8 mouse cellular contexts compared by ENCODE assay signal in genomic region chr4:149958566-149958965, GRCm38 (mm10). TPM values are rescaled to one million over a fixed set of nuclear protein-coding genes. Genes with fewer than 3 reads are reported as not detected.
DNase-seq lines count a peak whose midpoint lies in the region; ATAC-seq and TF ChIP-seq lines count a peak whose summit lies in the region.

No protein-coding gene starts in this region.

- TF ChIP-seq CTCF in cortical plate, adult 2 months (IDR thresholded peaks at IDR 0.05; ENCODE audit: extremely low read depth, insufficient read depth, low read length), result peak; percentile 99

- peaks cover 8% of the 10 kb centered on the region; the same call in 1 of the 2 replicates for H3K4me1 ChIP-seq in intestine, embryonic 14.5 days (replicated peaks; ENCODE audit: control insufficient read depth, insufficient read depth, low read length)
- H3K4me1 ChIP-seq in intestine, embryonic 16.5 days (ENCODE audit: control insufficient read depth, insufficient read depth, low read length), result peaks cover 17% of the 10 kb centered on the region; the same call in 1 of the 2 replicates
- H3K4me1 ChIP-seq in cortical plate, adult 2 months (ENCODE audit: control insufficient read depth, insufficient read depth, low read length), result peaks cover 2% of the 10 kb centered on the region; the same call in 1 of the 2 replicates
- H3K4me1 ChIP-seq in limb, embryonic 11.5 days (ENCODE audit: control insufficient read depth, insufficient read depth, low read length), result peaks cover 8% of the 10 kb centered on the region

- no peak overlapping the region for H3K4me2 ChIP-seq in intestine, embryonic 14.5 days (ENCODE audit: low read length)
- no peak overlapping the region for H3K4me2 ChIP-seq in intestine, embryonic 16.5 days (ENCODE audit: low read depth, low read length)
- no peak overlapping the region for H3K4me2 ChIP-seq in limb, embryonic 11.5 days (ENCODE audit: low read depth, severe bottlenecking)

- ATAC-seq in intestine, embryonic 14.5 days (replicated peaks; ENCODE audit: low FRiP score, low TSS enrichment, low read depth), result no peak
- no peak for ATAC-seq in intestine, embryonic 16.5 days
- ATAC-seq in limb, embryonic 11.5 days (ENCODE audit: insufficient number of reproducible peaks, low FRiP score, low TSS enrichment, low read depth), result no peak

- no peak overlapping the region for H3K4me3 ChIP-seq in intestine, embryonic 14.5 days (ENCODE audit: low read depth, low read length)
- no peak overlapping the region for H3K4me3 ChIP-seq in intestine, embryonic 16.5 days (ENCODE audit: low read length)
- no peak overlapping the region for H3K4me3 ChIP-seq in cortical plate, adult 2 months (ENCODE audit: insufficient read depth, low read length)
- H3K4me3 ChIP-seq in limb, embryonic 11.5 days (ENCODE audit: low read depth, low read length), result no peak overlapping the region

- H3K9me3 ChIP-seq in intestine, embryonic 14.5 days (ENCODE audit: control insufficient read depth, low read length), result no peaks in the 10 kb centered on the region
- H3K9me3 ChIP-seq in intestine, embryonic 16.5 days (ENCODE audit: control insufficient read depth, low read length), result no peaks in the 10 kb centered on the region
- H3K9me3 ChIP-seq in limb, embryonic 11.5 days (ENCODE audit: control insufficient read depth, low read length), result no peaks in the 10 kb centered on the region

- DNase-seq in intestine, embryonic 14.5 days (ENCODE audit: low spot score), result peak; percentile 96
- DNase-seq in adipocyte (ENCODE audit: low spot score), result peak; percentile 85
- DNase-seq in induced T-regulatory cell, adult 2 months (ENCODE audit: low read depth), result peak; percentile 90
- peak; percentile 91 for DNase-seq in limb, embryonic 11.5 days (ENCODE audit: low spot score)
- peak; percentile 70 for DNase-seq in retina, postnatal 7 days (ENCODE audit: low read depth, low spot score)
- DNase-seq in urinary bladder, postnatal 14 days (ENCODE audit: low spot score), result peak; percentile 80

- H3K9ac ChIP-seq in intestine, embryonic 14.5 days (ENCODE audit: low read length), result no peak overlapping the region
- no peak overlapping the region for H3K9ac ChIP-seq in intestine, embryonic 16.5 days (ENCODE audit: low read depth, low read length)
- no peak overlapping the region for H3K9ac ChIP-seq in limb, embryonic 11.5 days (ENCODE audit: low read length)

- H3K27me3 ChIP-seq in intestine, embryonic 14.5 days (replicated peaks; ENCODE audit: control insufficient read depth, insufficient read depth, low read length), result peaks cover 15% of the 10 kb centered on the region
- H3K27me3 ChIP-seq in intestine, embryonic 16.5 days (replicated peaks; ENCODE audit: control insufficient read depth, insufficient read depth, low read length), result no peaks in the 10 kb centered on the region; the same call in 1 of the 2 replicates
- H3K27me3 ChIP-seq in limb, embryonic 11.5 days (ENCODE audit: control insufficient read depth, insufficient read depth, low read length), result peaks cover 7% of the 10 kb centered on the region; the same call in 1 of the 2 replicates

- no peaks in the 10 kb centered on the region for H3K36me3 ChIP-seq in intestine, embryonic 14.5 days (ENCODE audit: control insufficient read depth, insufficient read depth, low read length)
- H3K36me3 ChIP-seq in intestine, embryonic 16.5 days (ENCODE audit: control insufficient read depth, insufficient read depth, low read length), result no peaks in the 10 kb centered on the region
- H3K36me3 ChIP-seq in limb, embryonic 11.5 days (ENCODE audit: control insufficient read depth, insufficient read depth, low read length), result no peaks in the 10 kb centered on the region

- H3K27ac ChIP-seq in intestine, embryonic 14.5 days (ENCODE audit: low read depth), result no peak overlapping the region
- H3K27ac ChIP-seq in intestine, embryonic 16.5 days (ENCODE audit: low read length), result no peak overlapping the region
- no peak overlapping the region for H3K27ac ChIP-seq in cortical plate, adult 2 months (ENCODE audit: insufficient read depth, low read length)
- no peak overlapping the region for H3K27ac ChIP-seq in limb, embryonic 11.5 days (replicated peaks; ENCODE audit: low read depth, low read length)

- WGBS in intestine, embryonic 14.5 days, result 3% methylated on average over 5 of the region's 5 CpGs
- 4% methylated on average over 5 of the region's 5 CpGs for WGBS in intestine, embryonic 16.5 days
- WGBS in limb, embryonic 11.5 days, result 4% methylated on average over 5 of the region's 5 CpGs

- TF ChIP-seq POLR2A in cortical plate, adult 2 months (IDR thresholded peaks at IDR 0.05; ENCODE audit: extremely low read depth, insufficient read depth, low read length), result no peak

RNA-seq across cellular contexts. Expression of gene Spsb1, which starts 3.7 kb away (rescaled TPM):
- 17.0 and 19.9 TPM in 2 replicates for polyA plus RNA-seq in intestine, embryonic 14.5 days (2014; fragmentation: Nextera tagmentation; extraction: Ambion mirVana)
- polyA plus RNA-seq in intestine, embryonic 16.5 days (2015; fragmentation: Nextera tagmentation; extraction: Ambion mirVana), result 17.0 and 20.6 TPM in 2 replicates
- polyA plus RNA-seq in cortical plate, adult 2 months (2012; rRNA removed), result 18.3 and 20.0 TPM in 2 replicates
- 12.8 and 16.4 TPM in 2 replicates for polyA plus RNA-seq in limb, embryonic 11.5 days (2014; fragmentation: Nextera tagmentation; extraction: Ambion mirVana)

RNA-seq across cellular contexts. Expression of gene H6pd, which starts 50.3 kb away (rescaled TPM):
- polyA plus RNA-seq in intestine, embryonic 14.5 days (2014; fragmentation: Nextera tagmentation; extraction: Ambion mirVana), result 11.9 and 14.0 TPM in 2 replicates
- 31.6 and 41.6 TPM in 2 replicates for polyA plus RNA-seq in intestine, embryonic 16.5 days (2015; fragmentation: Nextera tagmentation; extraction: Ambion mirVana)
- 5.7 TPM in 2 replicates for polyA plus RNA-seq in cortical plate, adult 2 months (2012; rRNA removed)
- 3.5 and 3.9 TPM in 2 replicates for polyA plus RNA-seq in limb, embryonic 11.5 days (2014; fragmentation: Nextera tagmentation; extraction: Ambion mirVana)
